Mouse (Mus musculus): ENCODE data around the gene Gm20662.

Gene Gm20662

DNA sequence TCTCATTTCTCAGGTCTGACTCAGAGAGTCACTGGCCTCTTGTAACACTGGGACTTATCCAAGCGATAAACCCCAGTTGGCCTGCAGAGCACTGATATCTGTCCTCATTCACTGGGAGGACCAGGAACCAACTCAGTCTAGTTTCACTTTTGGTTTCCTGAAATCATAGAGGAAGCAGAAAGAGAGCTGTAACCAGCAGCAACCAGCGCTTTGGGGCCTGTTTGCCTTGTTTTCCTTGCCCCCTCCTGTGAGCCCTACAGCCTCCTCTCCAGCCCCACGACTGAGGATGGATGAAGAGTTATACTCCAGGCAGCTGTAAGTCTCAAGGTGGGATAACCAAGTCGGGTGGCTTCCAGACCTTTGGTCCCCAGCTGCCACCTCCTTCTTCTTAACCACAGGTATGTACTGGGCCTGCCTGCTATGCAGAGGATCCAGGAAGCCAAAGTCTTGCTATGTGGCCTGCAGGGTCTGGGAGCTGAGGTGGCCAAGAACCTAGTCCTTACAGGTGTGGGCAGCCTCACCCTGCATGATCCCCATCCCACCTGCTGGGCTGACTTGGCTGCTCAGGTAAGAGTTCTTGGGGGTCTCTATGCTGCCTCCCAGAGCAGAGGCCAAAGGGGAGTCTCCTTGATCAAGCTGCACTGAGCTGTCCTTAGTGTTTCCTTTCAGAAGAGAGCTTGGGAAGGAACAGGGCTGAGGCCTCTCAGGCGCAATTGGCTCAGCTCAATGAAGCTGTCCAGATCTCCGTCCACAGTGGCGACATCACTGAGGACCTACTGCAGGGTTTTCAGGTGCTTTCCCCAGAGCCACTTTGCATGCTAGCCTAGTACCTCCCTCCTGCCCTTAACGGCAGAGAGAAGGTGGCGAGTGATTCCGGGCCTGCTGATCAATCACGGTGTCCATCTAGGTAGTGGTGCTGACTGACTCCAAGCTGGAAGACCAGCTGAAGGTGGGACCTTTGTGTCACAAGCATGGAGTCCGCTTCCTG lies 20.5 kb upstream of the Gm20662 start, which contains the start of gene Uba7:
TSS of gene Uba7 (plus strand) at position 107 of the 988 bp plus-strand sequence.
- DNase-seq (ENCODE audit: low spot score) = no peak

DNA sequence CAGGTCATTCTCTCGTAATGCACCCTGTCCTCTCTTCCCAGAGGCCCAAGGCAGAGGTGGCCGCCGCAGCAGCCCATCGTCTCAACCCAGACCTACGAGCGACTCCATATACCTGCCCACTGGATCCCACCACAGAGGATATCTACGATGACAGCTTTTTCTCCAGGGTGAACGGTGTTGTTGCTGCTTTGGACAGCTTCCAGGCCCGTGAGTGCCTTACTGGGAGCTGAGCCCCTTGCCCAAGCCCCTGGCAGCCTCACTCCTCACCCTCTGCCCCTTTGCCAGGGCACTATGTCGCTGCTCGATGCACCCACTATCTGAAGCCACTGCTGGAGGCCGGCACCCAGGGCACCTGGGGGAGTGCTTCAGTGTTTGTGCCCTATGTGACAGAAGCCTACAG lies 17.3 kb upstream of the Gm20662 start:
- DNase-seq (ENCODE audit: low spot score) = no peak

DNA sequence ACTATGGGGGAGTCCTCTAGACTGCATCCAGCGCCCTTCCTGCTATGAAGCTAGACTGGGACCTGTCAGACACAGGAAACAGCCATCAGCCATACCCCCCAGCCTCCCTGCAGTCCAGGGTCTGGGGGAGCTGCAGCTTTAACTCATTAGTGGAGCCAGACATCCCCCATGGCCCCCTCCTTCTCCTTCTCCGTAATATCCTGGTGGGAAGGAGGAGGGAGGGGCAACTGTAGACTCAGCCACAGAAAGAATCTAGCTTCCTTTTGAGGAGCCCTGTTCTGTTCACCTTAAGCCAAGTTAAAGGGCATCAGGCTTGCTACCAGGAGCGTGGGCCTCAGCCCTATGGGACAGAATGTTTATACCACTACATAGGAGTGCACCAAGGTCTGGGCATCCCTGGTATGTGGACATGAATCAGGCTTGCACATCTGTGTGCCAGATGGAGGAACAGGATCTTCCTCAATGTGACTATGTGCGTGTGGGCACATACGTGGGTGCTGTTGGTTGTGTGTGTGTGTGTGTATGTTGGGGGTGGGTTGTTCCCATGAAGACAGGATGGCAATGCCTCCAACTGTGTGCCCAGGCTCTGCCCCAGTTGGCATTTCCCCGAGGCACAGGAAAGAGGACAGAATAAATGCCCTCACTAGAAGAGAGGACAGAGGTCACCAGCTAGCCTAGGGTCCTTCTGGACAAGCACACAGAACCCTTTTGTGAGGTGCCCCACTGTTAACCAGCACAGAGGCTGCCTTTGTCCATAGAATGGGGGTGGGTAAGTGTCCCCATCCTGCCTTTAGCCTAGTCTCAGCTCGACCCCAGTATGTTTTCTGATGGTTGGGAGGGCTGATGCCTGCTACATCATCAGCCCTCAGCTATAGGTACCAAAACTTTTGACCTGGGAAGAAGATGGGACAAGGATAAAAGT lies 14.2 kb upstream of the Gm20662 start:
- DNase-seq (ENCODE audit: low spot score) = peak; percentile 23

DNA sequence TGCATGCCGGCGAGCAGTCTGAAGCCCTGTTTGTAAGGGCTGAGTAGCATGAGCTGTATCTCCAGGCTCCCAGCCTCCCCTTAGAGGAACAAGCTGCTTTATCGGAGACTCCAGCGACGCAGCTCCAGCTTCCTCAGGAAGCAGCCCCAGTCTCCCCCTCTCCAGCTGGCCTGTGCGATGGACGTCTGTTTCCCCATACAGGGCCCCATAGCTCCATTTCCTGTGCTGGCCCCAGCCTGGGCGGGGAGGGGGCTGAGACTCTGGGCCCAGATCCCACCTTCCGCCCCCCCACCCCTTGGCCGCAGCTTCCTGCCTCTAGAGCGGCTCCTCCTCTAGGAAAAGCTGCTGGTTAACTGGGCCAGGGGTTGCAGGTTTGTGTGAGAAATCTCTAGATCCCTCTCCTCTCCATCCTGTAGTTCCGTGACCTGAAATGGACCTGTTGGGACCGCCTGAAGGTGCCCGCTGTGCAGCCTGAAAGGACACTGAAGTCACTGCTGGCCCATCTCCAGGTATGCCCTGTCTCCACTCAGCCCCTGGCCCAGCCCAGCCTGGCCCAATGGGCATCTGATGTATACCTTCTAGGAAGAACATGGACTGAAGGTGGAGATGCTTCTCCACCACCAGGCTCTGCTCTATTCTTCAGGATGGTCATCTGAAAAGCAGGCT lies 13.3 kb upstream of the Gm20662 start, which contains the start of gene Gm20661:
TSS of gene Gm20661 (plus strand) at position 378 of the 666 bp plus-strand sequence.
- DNase-seq (ENCODE audit: low spot score) = peak; percentile 63

DNA sequence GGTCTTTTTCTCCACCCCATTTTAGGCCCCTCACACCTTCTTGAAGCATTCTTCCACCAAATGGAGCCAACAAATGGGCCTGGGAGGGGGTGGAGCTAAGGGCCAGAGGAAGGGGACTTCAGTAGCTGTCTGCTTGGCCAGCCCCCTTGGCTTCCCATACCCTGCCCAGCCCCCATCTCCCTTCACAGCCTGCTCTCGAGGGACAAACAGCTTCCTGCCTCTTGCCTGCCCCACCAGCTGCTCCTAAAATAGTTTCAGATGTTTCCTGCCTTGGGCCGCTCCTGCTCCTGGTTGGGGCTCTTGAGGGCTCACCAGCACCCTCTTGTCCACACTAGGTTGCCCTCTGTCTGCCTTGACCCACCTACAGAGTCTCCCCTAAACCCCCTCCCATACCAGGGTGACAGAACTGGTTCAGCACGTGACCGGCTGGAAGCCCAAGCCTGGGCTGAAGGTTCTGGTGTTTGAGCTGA lies 12.7 kb upstream of the Gm20662 start:
- DNase-seq (ENCODE audit: low spot score) = peak; percentile 25

DNA sequence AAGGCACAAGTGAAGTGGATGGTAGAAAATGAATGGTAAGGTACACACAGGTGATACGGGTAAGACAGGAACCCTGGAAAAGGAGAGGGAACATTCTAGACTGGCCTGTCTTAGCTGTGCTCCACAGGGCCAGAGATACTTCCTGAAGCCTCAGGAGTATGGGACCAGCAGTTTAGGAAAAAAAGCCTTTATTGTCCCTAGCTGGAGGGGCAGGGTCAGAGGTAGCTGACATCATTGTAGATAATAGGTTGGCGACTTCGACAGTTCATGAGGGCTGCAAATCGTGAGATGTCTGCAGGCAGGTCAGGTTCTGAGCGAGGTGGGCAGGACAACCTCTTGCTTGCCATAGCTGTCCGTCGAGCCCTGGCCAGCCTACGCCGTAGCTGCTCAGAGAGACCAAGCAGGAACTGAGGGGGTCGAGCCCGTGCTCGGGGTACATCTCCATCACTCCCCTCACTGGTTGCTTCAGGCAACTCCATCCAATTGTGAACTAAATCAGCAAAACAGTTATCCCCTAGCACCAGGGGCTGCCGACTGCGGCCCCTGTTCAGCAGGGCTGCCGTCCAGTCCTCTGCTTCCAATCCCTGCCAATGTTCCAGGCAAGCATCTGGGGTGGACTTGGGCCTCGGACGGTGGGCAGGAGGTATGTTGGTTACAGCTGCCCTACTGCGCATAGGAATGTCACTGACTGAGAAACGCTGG lies 11.9 kb upstream of the Gm20662 start:
- no peak for DNase-seq (ENCODE audit: low spot score)

DNA sequence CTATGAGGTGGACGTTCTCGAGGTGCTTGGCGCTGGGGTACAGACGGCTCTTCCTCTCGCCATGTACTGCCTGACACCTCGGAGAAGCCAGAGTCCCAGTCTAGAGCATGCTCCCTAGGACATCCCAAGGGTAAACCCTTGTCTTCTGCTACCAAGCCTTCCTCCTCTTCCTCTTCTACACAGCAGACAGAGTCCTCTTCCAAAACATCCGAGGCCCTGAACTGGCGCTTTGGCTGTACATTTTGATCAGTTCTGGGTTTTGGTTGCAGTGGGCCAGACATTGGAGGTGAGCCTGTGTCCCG lies 11.4 kb upstream of the Gm20662 start:
- DNase-seq (ENCODE audit: low spot score) = no peak

DNA sequence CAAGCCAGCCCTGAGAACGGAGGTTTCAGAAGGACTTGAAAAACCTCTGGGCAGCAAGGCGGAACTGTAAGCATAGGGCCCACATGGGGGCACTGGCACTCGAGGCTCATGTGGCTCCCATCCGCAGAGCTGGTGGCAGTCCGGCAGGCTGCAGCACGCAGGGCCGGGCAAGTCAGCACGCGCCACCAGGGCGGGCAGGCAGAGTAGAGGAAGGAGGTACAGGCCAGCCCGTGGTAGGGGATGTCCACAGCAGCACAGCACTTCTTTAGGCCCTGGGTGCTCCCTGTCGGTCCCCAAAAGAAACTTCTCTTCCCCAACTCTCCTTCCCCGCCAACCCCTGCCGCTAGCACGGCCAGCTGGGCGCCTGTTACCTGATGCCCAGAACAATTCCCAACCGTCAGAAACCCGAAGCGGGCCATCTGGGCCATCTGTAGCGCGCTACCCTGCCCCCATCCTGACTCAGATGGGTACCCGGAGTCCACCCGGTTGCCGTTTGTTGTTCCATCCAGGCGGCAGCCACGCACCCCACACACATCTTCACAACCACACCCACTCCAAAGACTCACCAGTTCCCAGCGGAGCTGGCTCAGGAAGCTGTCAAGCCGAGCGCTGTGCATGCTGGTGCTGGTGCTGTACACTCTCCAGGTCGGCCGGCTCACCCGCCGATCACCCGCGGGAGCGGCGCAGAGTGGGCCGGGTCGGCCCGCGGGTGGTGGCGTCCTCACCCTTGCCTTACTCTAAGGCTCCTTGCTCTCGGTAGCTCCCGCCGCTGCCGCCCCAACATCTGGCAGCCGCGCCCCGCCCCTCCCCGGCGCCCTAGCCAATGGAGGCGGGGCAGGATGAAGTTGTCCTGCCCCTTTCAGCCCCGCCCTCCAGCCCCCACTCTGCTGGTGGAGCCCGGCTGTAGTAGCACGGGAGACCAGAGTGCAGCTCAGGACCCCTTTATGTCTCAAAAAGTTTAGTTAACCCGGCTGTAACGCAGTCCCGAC lies 10.7 kb upstream of the Gm20662 start, which contains the start of gene Inka1:
TSS of gene Inka1 (minus strand) at position 749 of the 989 bp plus-strand sequence.
- peak; percentile 82 for DNase-seq (ENCODE audit: low spot score)

DNA sequence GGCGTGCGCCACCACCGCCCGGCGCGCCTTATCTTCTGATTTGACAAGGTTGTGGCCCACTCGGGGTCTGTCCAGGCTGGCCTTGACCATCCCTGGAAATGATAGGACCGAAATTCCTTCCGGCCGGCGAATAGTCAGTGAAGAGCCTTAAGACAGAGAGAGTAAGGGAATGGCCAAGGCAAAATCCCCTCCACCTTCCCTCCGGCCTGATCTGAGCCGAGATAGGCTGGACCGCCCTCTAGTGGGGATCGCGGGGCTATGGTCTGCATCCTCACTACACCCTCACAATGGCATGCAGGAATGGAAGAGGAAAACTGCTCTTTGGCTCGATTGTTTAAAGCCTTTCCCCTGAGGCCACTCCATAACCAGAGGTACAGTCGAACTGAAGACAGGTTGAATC lies 9.8 kb upstream of the Gm20662 start:
- DNase-seq (ENCODE audit: low spot score) = peak; percentile 87

DNA sequence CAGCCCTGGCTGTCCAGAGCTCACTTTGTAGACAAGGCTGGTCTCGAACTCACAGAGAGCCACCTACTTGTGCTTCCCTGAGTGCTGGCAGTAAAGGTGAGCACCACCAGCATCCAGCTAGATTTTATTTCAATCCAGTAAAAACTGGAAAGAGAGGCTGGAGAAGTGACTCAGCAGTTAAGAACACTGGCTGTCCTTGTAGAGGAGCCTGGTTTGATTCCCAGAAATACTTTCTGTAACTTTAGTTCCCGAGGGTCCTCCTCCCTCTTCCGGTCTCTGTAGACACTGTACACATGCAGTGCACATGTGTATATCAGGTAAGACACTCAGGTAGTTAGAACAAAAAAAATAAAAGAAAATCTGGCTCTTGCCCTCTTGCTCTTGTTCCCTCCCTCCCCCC lies 8.2 kb upstream of the Gm20662 start:
- no peak for DNase-seq (ENCODE audit: low spot score)

DNA sequence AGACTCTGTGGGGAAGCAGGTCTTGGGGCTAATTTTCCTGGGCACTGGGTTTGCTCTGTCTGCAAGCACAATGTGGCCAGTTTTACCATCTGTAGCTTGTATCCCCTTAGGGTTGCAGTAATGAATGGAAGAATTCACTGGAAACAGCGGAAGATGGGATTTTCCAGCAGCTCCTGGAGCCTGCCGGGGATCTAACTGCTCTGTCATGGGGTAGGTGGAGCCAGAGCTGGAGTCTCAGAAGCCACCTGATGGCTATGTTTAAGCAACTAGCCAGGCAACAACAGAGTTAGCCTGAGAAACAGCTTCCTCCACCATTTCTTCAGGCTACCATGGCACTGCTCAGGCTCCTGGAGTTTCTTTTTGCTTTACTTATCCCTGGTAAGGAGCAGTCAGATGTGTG lies 4.0 kb upstream of the Gm20662 start, which contains the start of gene Cdhr4:
TSS of gene Cdhr4 (plus strand) at position 301 of the 400 bp plus-strand sequence.
- no peak for DNase-seq (ENCODE audit: low spot score)

DNA sequence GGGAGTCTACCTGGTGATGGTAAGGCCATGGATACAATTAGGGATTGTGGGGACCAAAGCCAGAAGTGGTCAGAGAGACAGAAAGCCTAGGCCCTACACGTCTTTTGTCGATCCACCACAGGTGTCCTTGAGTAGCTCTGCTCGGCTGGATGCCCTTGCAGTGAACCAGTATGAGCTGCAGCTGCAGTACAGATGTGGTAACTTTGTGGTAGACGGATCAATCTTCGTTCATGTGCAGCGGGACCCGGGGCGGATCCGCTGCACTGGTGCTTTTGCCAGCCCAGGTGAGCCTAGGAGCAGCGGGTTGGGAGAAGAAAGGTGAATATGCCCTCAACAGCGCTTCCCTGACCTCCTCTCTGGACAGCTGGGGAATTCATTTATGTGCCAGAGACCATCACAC lies 3.1 kb upstream of the Gm20662 start:
- no peak for DNase-seq (ENCODE audit: low spot score)

DNA sequence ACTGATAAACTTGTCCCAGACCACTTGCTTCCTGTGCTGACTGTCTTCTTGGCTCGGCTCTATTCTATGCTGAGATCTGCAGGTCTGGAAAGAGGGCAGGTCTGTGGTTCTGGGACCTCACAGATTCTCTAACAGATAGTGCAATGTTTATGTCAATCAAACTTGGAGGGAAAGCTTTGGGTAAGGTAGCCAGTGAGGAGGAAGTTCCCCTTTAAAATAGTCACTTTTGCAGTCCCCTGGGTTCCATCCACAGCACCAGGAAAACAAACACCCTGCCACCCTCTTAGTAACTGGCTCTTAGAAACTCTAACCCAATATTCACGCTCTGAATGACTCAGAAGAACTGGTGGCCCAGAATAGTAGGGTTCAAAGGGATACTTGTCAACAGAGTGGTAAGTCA lies 1.7 kb upstream of the Gm20662 start:
- no peak for DNase-seq (ENCODE audit: low spot score)

DNA sequence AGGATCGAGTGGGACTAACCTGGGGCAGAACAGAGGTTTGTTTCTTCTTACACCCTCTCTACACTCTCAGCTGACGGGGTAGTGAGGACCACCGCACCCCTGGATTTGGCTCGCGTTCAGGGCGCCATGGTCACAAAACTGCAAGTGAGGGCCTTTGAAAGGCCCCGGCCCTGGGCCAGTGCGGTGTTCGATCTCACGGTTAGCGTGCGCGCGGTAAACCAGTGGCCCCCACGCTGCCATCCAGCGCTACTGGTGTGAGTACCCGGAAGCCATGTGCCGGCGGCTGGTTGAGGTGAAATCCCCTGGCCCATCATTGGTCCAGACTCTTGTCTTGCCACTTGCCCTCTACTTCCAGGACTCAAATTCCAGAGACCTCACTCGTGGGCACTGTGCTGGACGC lies 636 bp upstream of the Gm20662 start:
- DNase-seq (ENCODE audit: low spot score) = no peak

DNA sequence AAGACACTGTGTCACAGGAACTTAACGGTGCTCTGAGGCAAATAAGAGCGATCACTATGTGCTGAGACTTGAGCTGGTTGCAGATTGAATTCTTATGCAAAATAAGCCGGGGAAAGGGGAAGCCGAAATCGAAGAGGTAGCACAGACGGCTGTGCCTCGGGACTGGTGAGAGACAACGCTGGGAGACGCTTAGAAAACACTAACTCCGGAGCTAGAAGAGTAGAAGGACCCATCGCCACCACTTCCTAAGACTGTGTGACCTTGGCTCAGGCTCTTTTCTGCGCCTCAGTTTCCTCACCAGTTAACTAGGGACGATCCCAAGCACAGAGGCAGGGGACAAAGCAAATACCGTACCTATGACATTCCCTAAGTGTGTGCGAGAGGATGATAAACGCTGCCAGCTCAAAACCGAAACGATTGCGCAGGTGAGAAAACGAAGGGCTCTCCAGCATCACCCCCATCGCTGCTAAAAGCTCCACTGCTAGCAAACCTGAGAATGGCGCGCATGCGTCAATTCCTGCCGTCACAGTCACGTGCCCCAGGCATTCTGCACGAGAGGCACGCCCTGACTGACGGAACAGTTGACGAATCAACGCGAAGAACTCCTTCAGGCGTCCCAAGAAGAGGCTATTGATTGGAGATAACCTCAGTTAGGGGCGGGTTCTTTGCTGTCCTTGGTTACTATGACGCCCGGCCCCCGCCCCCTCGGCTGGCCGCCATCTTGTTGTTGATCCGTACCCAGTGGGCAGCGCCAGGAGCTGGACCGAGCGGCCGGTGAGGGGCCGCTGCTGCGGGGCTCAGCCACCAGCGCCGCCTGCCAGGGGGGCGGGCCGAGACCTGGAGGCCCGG lies 6.0 kb downstream of the Gm20662 start, which contains the start of gene Ip6k1:
TSS of gene Ip6k1 (plus strand) at position 580 of the 849 bp plus-strand sequence.
- DNase-seq (ENCODE audit: low spot score) = peak; percentile 100

DNA sequence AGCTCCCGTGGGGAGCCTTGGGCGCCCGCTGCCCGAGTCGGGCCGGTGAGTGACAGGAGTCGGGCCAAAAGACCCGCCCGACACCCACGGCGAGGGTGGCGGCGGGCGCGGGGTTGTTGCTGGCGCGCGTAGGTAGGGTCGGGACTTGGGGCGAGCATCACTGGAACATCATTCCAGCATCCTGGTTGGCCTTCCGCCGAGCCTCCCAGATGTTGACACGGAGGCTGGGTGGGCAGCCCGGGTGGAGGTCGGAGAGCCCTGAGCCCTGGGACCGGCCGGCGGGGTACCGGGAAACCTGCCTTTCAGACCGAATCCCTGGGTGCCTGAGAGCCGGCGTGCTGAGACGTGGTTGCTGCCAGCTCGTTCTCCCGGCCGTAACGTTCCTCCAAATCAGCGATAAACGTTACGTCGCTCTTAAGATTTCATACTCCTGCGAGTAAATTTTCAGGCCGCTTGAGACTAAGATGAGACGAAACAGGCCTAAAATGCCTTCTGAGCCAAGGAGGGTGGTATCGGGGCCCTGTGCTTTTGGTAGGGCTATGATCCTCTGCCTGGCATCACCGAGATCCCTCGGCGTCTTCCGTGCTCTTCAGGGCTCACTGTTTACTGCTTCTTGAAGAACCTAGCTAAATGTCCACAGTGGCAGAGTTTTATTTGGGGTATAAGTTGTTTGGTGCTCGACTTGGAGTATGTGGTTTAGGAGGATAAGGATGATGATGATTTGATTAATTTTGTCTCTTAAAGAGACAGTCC lies 6.8 kb downstream of the Gm20662 start:
- DNase-seq (ENCODE audit: low spot score) = no peak

DNA sequence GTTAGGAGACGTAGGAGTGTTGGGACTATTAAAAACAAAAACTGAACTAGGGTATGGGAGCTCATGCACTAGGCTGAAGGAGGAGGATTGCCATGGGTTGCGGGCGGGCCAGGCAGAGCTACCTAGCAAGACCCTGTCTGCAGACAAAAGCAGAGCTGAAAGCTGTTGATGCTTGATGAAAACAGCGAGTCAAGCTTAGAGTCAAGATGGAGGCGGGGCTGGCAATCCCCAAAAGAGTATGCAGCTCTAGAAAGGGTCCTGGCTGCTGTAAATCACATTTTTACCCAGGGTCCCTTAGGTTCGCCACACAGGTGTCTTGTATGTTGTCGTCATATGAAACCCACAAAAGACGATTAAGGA lies 7.4 kb downstream of the Gm20662 start:
- peak; percentile 34 for DNase-seq (ENCODE audit: low spot score)

DNA sequence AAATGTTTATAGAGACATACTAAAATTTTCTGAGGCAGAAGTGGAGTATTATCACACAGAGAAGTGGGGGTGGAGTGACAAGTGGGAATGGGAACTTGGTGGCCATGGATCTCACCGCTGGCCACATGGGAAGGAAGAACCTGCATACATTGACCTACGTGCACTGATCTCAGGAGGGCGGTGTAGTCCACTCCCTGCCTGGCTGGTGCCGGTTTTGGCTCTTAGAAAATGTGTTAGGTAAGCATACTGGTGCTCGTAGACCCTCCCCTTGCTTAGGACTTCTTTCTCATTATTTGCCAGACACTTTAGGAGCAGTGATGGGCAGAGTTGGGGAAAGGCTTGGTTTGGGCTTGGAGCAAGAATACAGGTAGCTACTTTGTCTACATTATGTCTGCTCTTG lies 11.9 kb downstream of the Gm20662 start:
- DNase-seq (ENCODE audit: low spot score) = no peak
